Mouse (Mus musculus) urinary bladder, postnatal 25 days (tissue): ENCODE data around the gene Gdf15.

ENCODE experiments used
- DNase-seq: peaks from one replicate; pipeline ENCODE4 v3.0.0; 2022; ENCODE audit warnings: low spot score

Gdf15 gene

GRCm38 (mm10) chr8:70628986-70629490 lies 3.2 kb downstream of the Gdf15 start:
- DNase-seq, result no peak

- DNase-seq, result no peak
These were observed 5.2 kb downstream of the Gdf15 start for GRCm38 (mm10) chr8:70627041-70627440.

GRCm38 (mm10) chr8:70625104-70625503 lies 7.2 kb downstream of the Gdf15 start:
- peak; percentile 64 for DNase-seq

GRCm38 (mm10) chr8:70622220-70622619 lies 10.0 kb downstream of the Gdf15 start:
- no peak for DNase-seq

GRCm38 (mm10) chr8:70618888-70619334 lies 13.3 kb downstream of the Gdf15 start:
- DNase-seq, result no peak

- no peak for DNase-seq
These were observed 14.3 kb downstream of the Gdf15 start for GRCm38 (mm10) chr8:70617985-70618384.

- DNase-seq, result no peak
These were observed 15.6 kb downstream of the Gdf15 start for GRCm38 (mm10) chr8:70616645-70617044.

- no peak for DNase-seq
These were observed 16.4 kb downstream of the Gdf15 start, which contains the start of gene Lrrc25 for GRCm38 (mm10) chr8:70615894-70616293. Lrrc25 (plus strand) TSS chr8:70616155.

GRCm38 (mm10) chr8:70615281-70615680 lies 17.0 kb downstream of the Gdf15 start:
- no peak for DNase-seq

GRCm38 (mm10) chr8:70614469-70614868 lies 17.8 kb downstream of the Gdf15 start:
- no peak for DNase-seq

DNA sequence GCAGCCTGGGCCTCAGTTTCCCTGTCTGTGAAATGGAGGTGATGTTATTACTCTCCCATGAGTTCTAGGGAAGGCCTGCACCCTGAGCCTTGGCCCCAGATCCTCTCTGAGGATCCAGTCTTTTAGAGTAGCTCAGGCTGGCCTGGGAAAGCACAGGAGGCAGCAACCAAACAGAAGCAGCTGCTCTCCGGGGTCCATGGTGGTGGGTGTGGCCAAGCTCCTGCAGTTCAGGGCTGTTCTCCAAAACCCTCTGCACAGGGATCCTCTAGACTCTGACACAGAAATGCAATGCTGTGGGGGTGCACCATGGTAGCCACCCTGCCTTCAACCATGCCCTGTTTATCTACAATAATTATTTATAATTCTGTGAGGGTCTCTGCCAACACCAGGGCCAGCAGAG lies 18.5 kb downstream of the Gdf15 start:
- no peak for DNase-seq

GRCm38 (mm10) chr8:70611849-70612248 lies 20.4 kb downstream of the Gdf15 start:
- peak; percentile 86 for DNase-seq

DNA sequence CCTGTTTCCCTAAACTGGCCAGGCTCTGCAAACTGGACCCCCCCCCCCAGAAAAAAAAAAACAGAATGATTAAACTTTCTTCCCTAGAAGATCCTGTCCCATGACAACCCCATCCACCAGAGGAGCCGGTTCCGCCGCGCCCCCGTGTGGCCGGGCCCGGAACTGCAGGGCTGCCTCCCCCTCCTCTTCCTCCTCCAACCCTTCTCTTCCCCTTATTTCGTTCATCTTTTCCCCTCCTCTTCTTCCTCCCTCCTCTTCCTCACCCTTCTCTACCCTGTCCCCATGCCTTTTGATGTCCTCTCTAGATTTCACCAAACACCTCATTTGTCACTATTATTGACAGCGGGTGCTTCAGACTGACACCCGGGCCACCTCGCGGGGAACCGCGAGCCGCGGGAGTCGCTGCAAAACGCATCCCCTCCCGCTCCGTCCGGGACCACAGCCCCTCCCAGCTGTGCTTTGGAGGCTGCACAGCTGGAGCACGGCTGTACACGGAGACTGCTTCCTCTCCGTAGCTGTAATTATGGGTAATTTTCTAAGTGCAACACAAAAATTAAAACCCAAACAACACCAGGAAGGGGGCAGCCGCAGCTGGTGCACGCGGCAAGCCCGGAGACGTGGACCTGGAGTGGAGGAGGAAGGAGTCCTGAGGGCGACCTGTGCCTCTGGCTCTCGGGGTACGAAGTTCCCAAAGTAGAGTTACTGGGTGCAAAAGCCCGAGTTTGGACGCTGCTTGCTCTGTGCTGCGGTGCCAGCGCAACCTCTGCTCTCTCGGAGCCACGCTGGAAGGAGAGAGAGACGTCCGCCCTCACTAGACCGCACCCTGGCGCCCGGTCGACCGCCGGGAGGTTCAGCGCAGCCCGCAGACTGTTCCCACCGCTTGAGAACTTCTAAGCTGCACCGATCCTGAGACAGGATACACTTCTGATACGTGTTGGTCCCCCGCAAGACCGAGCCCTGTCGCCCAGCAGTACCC lies 21.2 kb downstream of the Gdf15 start:
- peak; percentile 91 for DNase-seq

DNA sequence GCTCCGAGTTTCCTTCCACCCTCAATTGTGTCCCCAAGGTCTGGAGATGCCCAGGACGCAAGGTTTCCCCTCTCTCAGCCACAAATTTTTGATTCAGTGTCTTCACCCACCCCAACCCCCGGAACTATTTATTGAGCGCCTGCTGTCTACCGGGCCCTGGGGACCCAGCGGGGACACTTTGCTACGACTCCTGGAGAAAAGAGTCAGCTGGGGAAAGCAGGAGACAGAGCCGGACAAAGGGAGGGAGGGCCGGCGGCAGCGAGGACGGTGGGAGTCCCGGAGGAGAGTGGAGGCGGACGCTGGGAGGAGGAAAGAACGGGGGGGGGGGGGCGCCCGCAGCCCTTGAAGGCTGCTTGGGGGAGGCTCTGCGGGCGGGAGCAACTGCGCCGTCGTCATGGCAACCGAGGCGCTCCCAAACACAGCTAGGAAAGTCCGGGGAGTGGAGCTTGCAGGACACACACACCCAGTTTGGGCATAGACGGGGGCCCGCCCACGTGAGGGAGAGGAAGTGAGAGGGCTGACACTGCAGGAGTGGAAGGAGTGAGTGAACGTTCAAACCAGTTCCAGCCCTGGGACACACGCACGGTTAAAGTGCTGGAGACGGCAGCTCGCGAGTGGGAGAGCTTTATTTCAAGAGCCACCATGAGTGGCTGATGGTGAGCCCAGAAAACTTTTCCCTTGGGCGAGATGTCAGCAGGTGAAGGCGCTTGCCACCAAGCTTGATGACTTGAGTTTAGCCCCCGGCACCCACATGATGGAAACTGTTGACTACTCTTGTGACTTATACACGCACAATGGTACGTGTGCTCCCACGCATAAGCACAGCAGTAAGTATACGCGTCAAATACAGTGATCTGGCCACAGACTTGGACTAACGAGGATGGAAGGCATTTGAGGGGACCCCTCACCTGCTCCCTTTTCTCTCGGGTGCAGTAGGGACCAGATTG lies 22.1 kb downstream of the Gdf15 start:
- peak; percentile 84 for DNase-seq

GRCm38 (mm10) chr8:70609368-70609848 lies 22.8 kb downstream of the Gdf15 start:
- DNase-seq, result peak; percentile 79

GRCm38 (mm10) chr8:70608749-70609367 lies 23.4 kb downstream of the Gdf15 start, which contains the start of gene Ssbp4:
Ssbp4 (minus strand) TSS chr8:70608872.
- DNase-seq, result no peak

- peak; percentile 50 for DNase-seq
These were observed 24.1 kb downstream of the Gdf15 start for GRCm38 (mm10) chr8:70607898-70608748.

DNA sequence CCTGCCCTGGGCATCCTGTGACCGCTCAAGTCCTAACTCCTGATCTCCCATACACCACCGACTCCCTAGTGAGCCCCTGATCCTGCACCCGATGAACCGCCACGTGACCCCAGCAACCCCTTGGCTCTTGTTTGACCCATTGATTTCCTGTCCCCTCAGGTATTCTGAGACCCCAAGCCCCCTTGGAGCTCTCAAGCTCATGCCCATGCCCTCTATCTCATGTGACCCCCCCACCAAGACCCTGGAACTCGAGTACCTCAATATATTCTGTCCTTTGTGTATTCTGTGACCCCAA lies 24.7 kb downstream of the Gdf15 start:
- DNase-seq, result no peak

DNA sequence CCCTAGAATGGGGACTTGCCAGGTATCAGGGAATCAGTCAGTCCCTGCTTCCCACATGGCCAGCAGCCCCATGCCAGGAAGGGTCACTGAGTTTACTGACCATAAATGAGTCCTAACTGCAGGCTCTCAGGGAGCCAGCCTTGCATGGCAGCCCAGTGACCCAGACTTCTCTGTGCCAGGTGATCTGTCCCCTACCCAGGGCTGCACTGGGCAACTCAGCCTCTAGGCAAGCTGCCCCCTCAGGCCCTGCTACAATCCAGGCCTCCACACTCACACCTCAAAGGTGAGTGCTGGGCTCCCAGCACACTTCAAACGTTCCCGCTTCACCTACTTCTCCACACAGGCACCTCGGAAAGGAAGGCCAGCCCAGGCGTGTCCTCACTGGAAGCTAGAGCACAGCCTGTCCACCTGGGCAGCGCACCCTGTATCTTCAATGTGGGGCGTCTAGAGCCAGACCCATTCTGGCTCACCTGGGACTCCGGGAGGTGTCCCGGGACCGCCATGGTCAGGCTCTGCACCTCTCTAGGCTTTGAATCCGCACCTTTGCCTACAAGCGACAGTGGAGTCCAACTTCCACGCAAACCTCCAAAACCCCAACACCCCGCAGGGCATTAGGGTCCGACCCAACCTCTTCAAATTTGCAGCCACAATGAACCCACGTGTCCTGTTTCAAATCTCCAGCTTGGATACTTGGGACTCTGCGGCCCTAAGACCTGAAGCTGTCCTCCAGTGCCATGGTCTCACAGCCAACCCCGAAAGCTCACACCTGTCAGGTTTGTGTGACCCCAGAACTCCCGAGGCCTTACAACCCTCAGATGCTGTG lies 25.3 kb downstream of the Gdf15 start:
- DNase-seq, result no peak
